Comparison of ENCODE assay signal across 16 mouse cellular contexts in the genomic region with DNA sequence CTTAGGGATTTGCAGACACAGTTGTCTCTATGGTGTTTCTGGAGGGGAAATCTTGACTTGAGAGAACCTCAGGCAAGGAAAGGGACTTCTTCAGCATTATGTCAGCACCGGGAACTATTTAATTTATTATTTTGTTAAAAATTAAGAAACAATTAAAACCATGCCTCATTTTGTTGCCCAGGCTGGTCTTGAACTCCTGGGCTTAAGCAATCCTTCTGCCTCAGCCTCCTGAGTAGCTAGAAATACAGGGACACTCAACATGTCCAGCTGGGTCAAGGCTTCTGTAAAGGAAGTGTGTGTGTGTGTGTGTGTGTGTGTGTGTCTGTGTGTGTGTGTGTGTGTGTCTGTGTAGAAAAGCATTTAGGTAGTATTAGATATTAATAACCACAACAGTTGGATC.
"Had no signal": no experiment of that assay in that cellular context is flagged by ENCODE, and none has a peak within 500 bp of the region (broad histone marks: within the 10 kb centered on the region; RNA-seq: fewer than 3 reads in every experiment).

No protein-coding gene starts in this region.

- ATAC-seq: liver, embryonic 12.5 days; liver, postnatal 0 days; lung, postnatal 0 days; midbrain, embryonic 13.5 days; midbrain, embryonic 15.5 days; midbrain, embryonic 16.5 days had no signal

- DNase-seq: left cerebral cortex, postnatal 4 days; liver; liver, embryonic 13.5 days; liver, postnatal 0 days; lung, adult 18-20 months; lung, adult 2 months; lung, postnatal 10 days; lung, postnatal 14 days; lung, postnatal 36 days; lung, postnatal 4 days; midbrain, embryonic 14.5 days had no signal
